Comparison of ENCODE assay signal across 8 mouse cellular contexts in genomic region chr1:21052608-21053007, GRCm38 (mm10). TPM values are rescaled to one million over a fixed set of nuclear protein-coding genes. Genes with fewer than 3 reads are reported as not detected.
DNase-seq lines count a peak whose midpoint lies in the region; ATAC-seq and TF ChIP-seq lines count a peak whose summit lies in the region.

No protein-coding gene starts in this region.

- H3K4me1 ChIP-seq in liver, embryonic 12.5 days = peaks cover 36% of the 10 kb centered on the region
- H3K4me1 ChIP-seq in liver, postnatal 0 days (ENCODE audit: insufficient read depth) = 0 out of 2 replicates have a peak, but pooled peaks cover 2% of the 10 kb centered on the region
- H3K4me1 ChIP-seq in forebrain, embryonic 15.5 days = peaks cover 17% of the 10 kb centered on the region
- peaks cover 22% of the 10 kb centered on the region for H3K4me1 ChIP-seq in midbrain, embryonic 12.5 days

- 0 out of 2 replicates have a peak overlapping the region, but pooled peaks have one; percentile 6 for H3K27ac ChIP-seq in liver, embryonic 12.5 days
- no peak overlapping the region for H3K27ac ChIP-seq in liver, postnatal 0 days (ENCODE audit: low read depth)
- H3K27ac ChIP-seq in forebrain, embryonic 15.5 days (replicated peaks) = peak overlapping the region; percentile 14
- peak overlapping the region; percentile 65 for H3K27ac ChIP-seq in midbrain, embryonic 12.5 days (replicated peaks)

- H3K9ac ChIP-seq in liver, embryonic 12.5 days = no peak overlapping the region
- H3K9ac ChIP-seq in liver, postnatal 0 days (replicated peaks) = no peak overlapping the region
- H3K9ac ChIP-seq in forebrain, embryonic 15.5 days (replicated peaks) = no peak overlapping the region
- no peak overlapping the region for H3K9ac ChIP-seq in midbrain, embryonic 12.5 days (replicated peaks)

- H3K9me3 ChIP-seq in liver, embryonic 12.5 days (replicated peaks) = no peaks in the 10 kb centered on the region
- H3K9me3 ChIP-seq in liver, postnatal 0 days (ENCODE audit: low read length) = no peaks in the 10 kb centered on the region
- no peaks in the 10 kb centered on the region for H3K9me3 ChIP-seq in forebrain, embryonic 15.5 days
- no peaks in the 10 kb centered on the region for H3K9me3 ChIP-seq in midbrain, embryonic 12.5 days

- TF ChIP-seq EP300 in liver, postnatal 0 days (IDR thresholded peaks at IDR 0.05; ENCODE audit: low read depth) = no peak

- intact Hi-C loops in left cerebral cortex, postnatal 25 days (cut with DNase I) = no loop called here

- H3K4me2 ChIP-seq in liver, embryonic 12.5 days = no peak overlapping the region
- H3K4me2 ChIP-seq in liver, postnatal 0 days (ENCODE audit: low read depth, low read length) = no peak overlapping the region
- no peak overlapping the region for H3K4me2 ChIP-seq in forebrain, embryonic 15.5 days (replicated peaks)
- no peak overlapping the region for H3K4me2 ChIP-seq in midbrain, embryonic 12.5 days (replicated peaks)

- TF ChIP-seq CTCF in liver, postnatal 0 days (IDR thresholded peaks at IDR 0.05; ENCODE audit: low read depth) = no peak

- no peaks in the 10 kb centered on the region for H3K36me3 ChIP-seq in liver, embryonic 12.5 days
- H3K36me3 ChIP-seq in liver, postnatal 0 days (replicated peaks; ENCODE audit: insufficient read depth, low read length) = no peaks in the 10 kb centered on the region
- no peaks in the 10 kb centered on the region for H3K36me3 ChIP-seq in forebrain, embryonic 15.5 days
- H3K36me3 ChIP-seq in midbrain, embryonic 12.5 days = no peaks in the 10 kb centered on the region

- H3K27me3 ChIP-seq in liver, embryonic 12.5 days (replicated peaks) = no peaks in the 10 kb centered on the region
- H3K27me3 ChIP-seq in liver, postnatal 0 days (ENCODE audit: insufficient read depth, low read length) = no peaks in the 10 kb centered on the region
- H3K27me3 ChIP-seq in forebrain, embryonic 15.5 days = no peaks in the 10 kb centered on the region
- no peaks in the 10 kb centered on the region for H3K27me3 ChIP-seq in midbrain, embryonic 12.5 days

- ATAC-seq in liver, embryonic 12.5 days = no peak
- no peak for ATAC-seq in liver, postnatal 0 days
- ATAC-seq in forebrain, embryonic 15.5 days (replicated peaks) = peak; percentile 66
- peak; percentile 75 for ATAC-seq in midbrain, embryonic 12.5 days (ENCODE audit: low FRiP score, low read depth)

- H3K4me3 ChIP-seq in liver, embryonic 12.5 days = no peak overlapping the region
- H3K4me3 ChIP-seq in liver, postnatal 0 days (ENCODE audit: low read depth, low read length) = no peak overlapping the region
- no peak overlapping the region for H3K4me3 ChIP-seq in forebrain, embryonic 15.5 days
- H3K4me3 ChIP-seq in midbrain, embryonic 12.5 days = no peak overlapping the region

- WGBS in liver, embryonic 12.5 days (ENCODE audit: insufficient replicate concordance) = 60% methylated on average over 5 of the region's 5 CpGs
- WGBS in liver, postnatal 0 days (ENCODE audit: insufficient replicate concordance) = 65% methylated on average over 5 of the region's 5 CpGs
- WGBS in forebrain, embryonic 15.5 days = 33% methylated on average over 5 of the region's 5 CpGs
- WGBS in midbrain, embryonic 12.5 days = 47% methylated on average over 5 of the region's 5 CpGs

- peak; percentile 57 to 69 for DNase-seq in cerebellum, postnatal 10 days
- no peak for DNase-seq in cerebellum, postnatal 4 days (ENCODE audit: low spot score in 2 of 2)
- DNase-seq in liver, postnatal 0 days = no peak
- no peak for DNase-seq in left cerebral cortex, adult 8-10 months (ENCODE audit: low spot score in 2 of 2)
- DNase-seq in left cerebral cortex, postnatal 25 days (ENCODE audit: low spot score in 2 of 2) = no peak

RNA-seq across cellular contexts. Expression of gene Tram2, which starts 26.4 kb away (rescaled TPM):
- 1.6 and 1.7 TPM in 2 replicates for polyA plus RNA-seq in liver, embryonic 12.5 days (2016; fragmentation: Nextera tagmentation; extraction: Ambion mirVana)
- 5.5 and 6.5 TPM in 2 replicates for polyA plus RNA-seq in liver, postnatal 0 days (2015; fragmentation: Nextera tagmentation; extraction: Ambion mirVana)
- 1.8 and 2.0 TPM in 2 replicates for polyA plus RNA-seq in forebrain, embryonic 15.5 days (2015; fragmentation: Nextera tagmentation; extraction: Ambion mirVana)
- polyA plus RNA-seq in midbrain, embryonic 12.5 days (2016; fragmentation: Nextera tagmentation; extraction: Ambion mirVana) = 3.5 and 4.0 TPM in 2 replicates
- total RNA-seq in left cerebral cortex, adult 8-10 months (2022) = 1 to 10 TPM; 1.3 to 2.1 (median 1.4) TPM
- 1 to 10 TPM; 1.2 to 1.8 TPM for total RNA-seq in left cerebral cortex, postnatal 25 days (2021)

Comparison
In these comparisons a context has a peak if more than half of its experiments do, and no peak if none do; other contexts are left out.
1. DNase-seq: peak in cerebellum, postnatal 10 days (2 of 2); none in cerebellum, postnatal 4 days (0 of 2), liver, postnatal 0 days (single experiment), left cerebral cortex, adult 8-10 months (0 of 2) and left cerebral cortex, postnatal 25 days (0 of 2).
2. ATAC-seq: peak in forebrain, embryonic 15.5 days (single experiment) and midbrain, embryonic 12.5 days (single experiment); none in liver, embryonic 12.5 days (single experiment) and liver, postnatal 0 days (single experiment).